Mouse (Mus musculus) kidney, embryonic 14.5 days (tissue): ENCODE measurements around the gene Slc25a10. TPM values are rescaled to one million over a fixed set of nuclear protein-coding genes. Genes with fewer than 3 reads are reported as not detected.

Experiments used
- ATAC-seq: fragments of 200-750 bp; cut with Nextera tagmentation; 2 replicates; pipeline ENCODE4 v1.8.0; 2017; ENCODE audit warnings: moderate number of reproducible peaks, mild to moderate bottlenecking, moderate TSS enrichment, moderate library complexity; ENCODE audit not compliant: low FRiP score, low TSS enrichment
- H3K27ac ChIP-seq: fragments of 300-500 bp; sonication (generic); 2 replicates; pipeline ENCODE4 v1.5.1; 2014; ENCODE audit warnings: low read depth, mild to moderate bottlenecking, low read length, moderate library complexity, mixed read lengths
- H3K27me3 ChIP-seq: fragments of 300-500 bp; sonication (generic); 2 replicates; pipeline ENCODE4 v1.6.1; 2014; ENCODE audit warnings: mild to moderate bottlenecking, low read length; ENCODE audit not compliant: control insufficient read depth, insufficient read depth
- H3K36me3 ChIP-seq: fragments of 300-500 bp; sonication (generic); 2 replicates; pipeline ENCODE4 v1.6.1; 2014; ENCODE audit warnings: low read length, mixed read lengths; ENCODE audit not compliant: control insufficient read depth, insufficient read depth
- H3K4me1 ChIP-seq: fragments of 300-500 bp; sonication (generic); 2 replicates; pipeline ENCODE4 v1.6.1; 2014; ENCODE audit warnings: low read length, mixed read lengths; ENCODE audit not compliant: control insufficient read depth, insufficient read depth
- H3K4me2 ChIP-seq: fragments of 300-500 bp; sonication (generic); replicated peaks from 2 replicates; pipeline ENCODE4 v1.6.1; 2014; ENCODE audit warnings: low read depth, mild to moderate bottlenecking, low read length
- H3K4me3 ChIP-seq: fragments of 300-500 bp; sonication (generic); 2 replicates; pipeline ENCODE4 v1.5.1; 2014; ENCODE audit warnings: mild to moderate bottlenecking, low read length
- H3K9ac ChIP-seq: fragments of 300-500 bp; sonication (generic); 2 replicates; pipeline ENCODE4 v1.6.1; 2014; ENCODE audit warnings: low read depth, mild to moderate bottlenecking, low read length, moderate library complexity
- H3K9me3 ChIP-seq: fragments of 300-500 bp; sonication (generic); 2 replicates; pipeline ENCODE4 v1.6.1; 2016; ENCODE audit warnings: low read length; ENCODE audit not compliant: control insufficient read depth
- WGBS: fragments of 180-500 bp; shearing (Covaris S2); extraction: QIAGEN DNeasy Blood & Tissue Kit; methylation state at CpG from one replicate; pipeline ENCODE4 v1.1.7; 2014; 5-methylcytosine and 5-hydroxymethylcytosine counted together
- polyA plus RNA-seq: library from polyadenylated mRNA; unstranded; fragments of >200 nt; fragmentation: Nextera tagmentation; extraction: Ambion mirVana; gene quantifications from 2 replicates; pipeline ENCODE4 v1.2.1, GENCODE M21; 2014

The Slc25a10 gene
- polyA plus RNA-seq, 1 experiment from 2014 or later = 79.1 TPM

- Histone ChIP-seq H3K9ac (peak overlapping the region; percentile 45; the same call in 1 of the 2 replicates), H3K9me3 (no peaks in the 10 kb centered on the region), H3K4me1 (peaks cover 20% of the 10 kb centered on the region), H3K27ac (peak overlapping the region; percentile 92), H3K36me3 (peaks cover 17% of the 10 kb centered on the region), H3K4me3 (no peak overlapping the region), H3K27me3 (no peaks in the 10 kb centered on the region), H3K4me2 (no peak overlapping the region)
- no peak for ATAC-seq
- WGBS = 72% methylated on average over 3 of the region's 3 CpGs
Observed at GRCm38 (mm10) chr11:120538485-120538884, 46.8 kb downstream of the Slc25a10 start.

- no peak overlapping the region for H3K4me2 ChIP-seq
- H3K4me1 ChIP-seq = peaks cover 20% of the 10 kb centered on the region
- peak overlapping the region; percentile 45; the same call in 1 of the 2 replicates for H3K9ac ChIP-seq
- H3K36me3 ChIP-seq = peaks cover 22% of the 10 kb centered on the region
- WGBS = 38% methylated on average over 8 of the region's 8 CpGs
- no peaks in the 10 kb centered on the region for H3K27me3 ChIP-seq
- H3K9me3 ChIP-seq = no peaks in the 10 kb centered on the region
- H3K4me3 ChIP-seq = no peak overlapping the region
- no peak for ATAC-seq
- H3K27ac ChIP-seq = peak overlapping the region; percentile 92
Observed at GRCm38 (mm10) chr11:120538955-120539284, 47.3 kb downstream of the Slc25a10 start.

- Histone ChIP-seq H3K27ac (peak overlapping the region; percentile 92), H3K4me2 (peak overlapping the region; percentile 35), H3K9ac (peak overlapping the region; percentile 45), H3K9me3 (no peaks in the 10 kb centered on the region), H3K4me3 (no peak overlapping the region), H3K4me1 (peaks cover 20% of the 10 kb centered on the region), H3K36me3 (peaks cover 27% of the 10 kb centered on the region), H3K27me3 (no peaks in the 10 kb centered on the region)
- peak; percentile 92 for ATAC-seq
- 14% methylated on average over 10 of the region's 10 CpGs for WGBS
Observed at GRCm38 (mm10) chr11:120539285-120540014, 47.8 kb downstream of the Slc25a10 start.

- Histone ChIP-seq H3K27me3 (no peaks in the 10 kb centered on the region), H3K27ac (no peak overlapping the region), H3K9me3 (no peaks in the 10 kb centered on the region), H3K9ac (no peak overlapping the region), H3K36me3 (peaks cover 32% of the 10 kb centered on the region), H3K4me2 (no peak overlapping the region), H3K4me3 (no peak overlapping the region), H3K4me1 (peaks cover 20% of the 10 kb centered on the region)
- no peak for ATAC-seq
- WGBS = 49% methylated on average over 4 of the region's 4 CpGs
Observed at GRCm38 (mm10) chr11:120541907-120542306, 50.3 kb downstream of the Slc25a10 start.

- Histone ChIP-seq H3K4me3 (no peak overlapping the region), H3K27me3 (no peaks in the 10 kb centered on the region), H3K9ac (no peak overlapping the region), H3K36me3 (peaks cover 32% of the 10 kb centered on the region), H3K4me1 (peaks cover 20% of the 10 kb centered on the region), H3K9me3 (no peaks in the 10 kb centered on the region), H3K27ac (no peak overlapping the region), H3K4me2 (no peak overlapping the region)
- WGBS = 89% methylated on average over 6 of the region's 6 CpGs
- no peak for ATAC-seq
Observed at GRCm38 (mm10) chr11:120542376-120542775, 50.7 kb downstream of the Slc25a10 start.

GRCm38 (mm10) chr11:120545964-120546363, 54.3 kb downstream of the Slc25a10 start:
- Histone ChIP-seq H3K27ac (no peak overlapping the region), H3K4me2 (no peak overlapping the region), H3K4me3 (no peak overlapping the region), H3K36me3 (peaks cover 32% of the 10 kb centered on the region), H3K27me3 (no peaks in the 10 kb centered on the region), H3K9me3 (no peaks in the 10 kb centered on the region), H3K9ac (no peak overlapping the region), H3K4me1 (peaks cover 18% of the 10 kb centered on the region)
- WGBS = 99% methylated on average over 3 of the region's 3 CpGs
- ATAC-seq = no peak

- Histone ChIP-seq H3K9ac (no peak overlapping the region), H3K4me2 (no peak overlapping the region), H3K27ac (no peak overlapping the region), H3K9me3 (no peaks in the 10 kb centered on the region), H3K4me3 (no peak overlapping the region), H3K36me3 (peaks cover 25% of the 10 kb centered on the region), H3K27me3 (no peaks in the 10 kb centered on the region), H3K4me1 (peaks cover 18% of the 10 kb centered on the region)
- 67% methylated on average over 2 of the region's 2 CpGs for WGBS
- no peak for ATAC-seq
Observed at GRCm38 (mm10) chr11:120547469-120547868, 55.8 kb downstream of the Slc25a10 start.

- H3K4me2 ChIP-seq = peak overlapping the region; percentile 91
- no peaks in the 10 kb centered on the region for H3K27me3 ChIP-seq
- 0 out of 2 replicates have a peak overlapping the region, but pooled peaks have one; percentile 37 for H3K27ac ChIP-seq
- WGBS = 81% methylated on average over 3 of the region's 3 CpGs
- H3K36me3 ChIP-seq = peaks cover 18% of the 10 kb centered on the region
- no peak for ATAC-seq
- peak overlapping the region; percentile 94; the same call in 1 of the 2 replicates for H3K4me3 ChIP-seq
- H3K9me3 ChIP-seq = no peaks in the 10 kb centered on the region
- H3K4me1 ChIP-seq = peaks cover 18% of the 10 kb centered on the region
- H3K9ac ChIP-seq = peak overlapping the region; percentile 93
Observed at GRCm38 (mm10) chr11:120548214-120548613, 56.6 kb downstream of the Slc25a10 start.

- WGBS = 18% methylated on average over 7 of the region's 7 CpGs
- peaks cover 12% of the 10 kb centered on the region for H3K36me3 ChIP-seq
- peak overlapping the region; percentile 93 for H3K9ac ChIP-seq
- peaks cover 18% of the 10 kb centered on the region for H3K4me1 ChIP-seq
- peak overlapping the region; percentile 91 for H3K4me2 ChIP-seq
- H3K27ac ChIP-seq = peak overlapping the region; percentile 93
- no peak for ATAC-seq
- H3K9me3 ChIP-seq = no peaks in the 10 kb centered on the region
- H3K27me3 ChIP-seq = no peaks in the 10 kb centered on the region
- H3K4me3 ChIP-seq = peak overlapping the region; percentile 94
Observed at GRCm38 (mm10) chr11:120548786-120549167, 57.1 kb downstream of the Slc25a10 start.
